Mouse (Mus musculus) liver, embryonic 13.5 days (tissue): ENCODE data around the gene Cxcl16. TPM values are rescaled to one million over a fixed set of nuclear protein-coding genes. Genes with fewer than 3 reads are reported as not detected.

Experiments
- ATAC-seq: fragments of 200-750 bp; cut with Nextera tagmentation; 2 replicates; pipeline ENCODE4 v1.8.0; 2017; ENCODE audit warnings: low read depth, mild to moderate bottlenecking, moderate number of reproducible peaks, moderate library complexity
- DNase-seq: peaks from one replicate; pipeline ENCODE4 v3.0.0; 2022
- H3K27ac ChIP-seq: fragments of 300-500 bp; sonication (generic); 2 replicates; pipeline ENCODE4 v1.5.1; 2015; ENCODE audit warnings: moderate library complexity, mild to moderate bottlenecking, inconsistent platforms
- H3K27me3 ChIP-seq: fragments of 300-500 bp; sonication (generic); 2 replicates; pipeline ENCODE4 v1.6.1; 2015; ENCODE audit warnings: mild to moderate bottlenecking, inconsistent platforms
- H3K36me3 ChIP-seq: fragments of 300-500 bp; sonication (generic); 2 replicates; pipeline ENCODE4 v1.6.1; 2015; ENCODE audit warnings: mild to moderate bottlenecking, inconsistent platforms
- H3K4me1 ChIP-seq: fragments of 300-500 bp; sonication (generic); replicated peaks from 2 replicates; pipeline ENCODE4 v1.6.1; 2015; ENCODE audit warnings: inconsistent platforms
- H3K4me2 ChIP-seq: fragments of 300-500 bp; sonication (generic); 2 replicates; pipeline ENCODE4 v1.6.1; 2015; ENCODE audit warnings: inconsistent platforms, mild to moderate bottlenecking, moderate library complexity
- H3K4me3 ChIP-seq: fragments of 300-500 bp; sonication (generic); replicated peaks from 2 replicates; pipeline ENCODE4 v1.5.1; 2015; ENCODE audit warnings: mild to moderate bottlenecking, inconsistent platforms
- H3K9ac ChIP-seq: fragments of 300-500 bp; sonication (generic); 2 replicates; pipeline ENCODE4 v1.6.1; 2015; ENCODE audit warnings: mild to moderate bottlenecking, inconsistent platforms
- H3K9me3 ChIP-seq: fragments of 300-500 bp; sonication (generic); replicated peaks from 2 replicates; pipeline ENCODE4 v1.6.1; 2016; ENCODE audit warnings: inconsistent platforms
- WGBS: fragments of 180-500 bp; shearing (Covaris S2); methylation state at CpG from one replicate; pipeline ENCODE4 v1.1.7; 2015; ENCODE audit not compliant: insufficient replicate concordance; 5-methylcytosine and 5-hydroxymethylcytosine counted together
- polyA plus RNA-seq: library from polyadenylated mRNA; unstranded; fragments of >200 nt; fragmentation: Nextera tagmentation; extraction: Ambion mirVana; gene quantifications from 2 replicates; pipeline ENCODE4 v1.2.1, GENCODE M21; 2015

Gene Cxcl16
- 0.70 and 1.4 TPM in 2 replicates for polyA plus RNA-seq

DNA sequence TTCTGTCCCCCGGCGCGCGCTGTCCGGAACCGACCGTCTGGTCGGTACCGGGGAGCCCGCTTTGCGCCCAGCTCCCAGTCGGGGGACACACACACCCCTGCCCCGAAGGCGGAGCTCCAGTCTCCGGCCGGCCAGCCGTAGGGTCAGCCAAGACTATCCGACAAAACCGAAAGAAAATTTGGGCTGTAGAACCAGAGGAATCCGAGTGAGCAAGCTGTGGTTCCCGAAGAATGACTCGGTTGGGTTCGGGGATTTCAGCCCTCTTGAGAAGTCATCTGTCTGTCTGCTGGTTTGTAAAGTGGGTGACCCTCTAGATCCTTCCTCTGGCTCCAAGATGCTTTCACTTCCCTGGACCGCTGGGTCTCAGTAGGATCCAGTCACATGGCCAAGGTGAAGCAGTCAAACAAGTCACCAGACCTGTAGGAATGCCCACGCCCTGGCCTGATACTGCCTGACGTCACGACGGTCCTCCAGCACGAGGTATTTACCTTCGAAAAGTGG is at the start of gene Cxcl16:
Gene Cxcl16 (minus strand): TSS at position 384 of the 501 bp plus-strand sequence.
- Histone ChIP-seq H3K36me3 (no peaks in the 10 kb centered on the region), H3K4me2 (peak within 1 kb of the TSS; percentile 72), H3K4me1 (0 out of 2 replicates have a peak, but pooled peaks cover 13% of the 10 kb centered on the region), H3K9me3 (no peaks in the 10 kb centered on the region), H3K9ac (peak within 1 kb of the TSS; percentile 43; the same call in 1 of the 2 replicates), H3K27me3 (peaks cover 67% of the 10 kb centered on the region), H3K4me3 (peak within 1 kb of the TSS; percentile 59), H3K27ac (no peak within 1 kb of the TSS)
- 3% methylated on average over 30 of the region's 30 CpGs for WGBS
- DNase-seq (no peak), ATAC-seq (no peak)

DNA sequence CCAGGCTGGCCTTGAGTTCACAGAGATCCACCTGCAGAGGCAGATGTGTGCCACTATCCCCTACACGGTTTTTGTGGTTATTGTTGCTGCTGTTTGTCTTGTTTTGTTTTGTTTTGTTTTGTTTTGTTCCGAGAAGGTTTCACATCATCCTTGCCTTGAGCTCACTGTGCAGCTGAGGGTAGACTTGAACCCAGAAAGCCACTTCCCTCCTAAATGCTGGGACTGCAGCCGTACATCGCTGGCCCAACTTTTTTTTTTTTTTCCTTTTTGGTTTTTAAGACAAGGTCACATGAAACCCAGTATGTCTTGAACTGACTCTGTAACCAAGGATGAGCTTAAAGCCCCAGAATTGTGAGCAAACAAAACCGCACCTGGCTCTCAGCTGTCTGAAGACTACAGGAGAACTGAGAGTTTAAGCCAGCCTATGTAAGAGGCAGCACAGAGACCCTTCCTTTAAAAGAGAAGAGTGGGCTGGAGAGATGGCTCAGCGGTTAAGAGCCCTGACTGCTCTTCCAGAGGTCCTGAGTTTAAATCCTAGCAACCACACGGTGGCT is 47.3 kb upstream of the Cxcl16 start:
- H3K27me3 ChIP-seq = peaks cover 30% of the 10 kb centered on the region
- 55% methylated on average over 7 of the region's 7 CpGs for WGBS
- no peak overlapping the region for H3K4me3 ChIP-seq
- peaks cover 20% of the 10 kb centered on the region for H3K4me1 ChIP-seq
- H3K36me3 ChIP-seq = no peaks in the 10 kb centered on the region
- H3K4me2 ChIP-seq = no peak overlapping the region
- no peak for DNase-seq
- no peak for ATAC-seq
- H3K27ac ChIP-seq = no peak overlapping the region
- no peak overlapping the region for H3K9ac ChIP-seq
- no peaks in the 10 kb centered on the region for H3K9me3 ChIP-seq

DNA sequence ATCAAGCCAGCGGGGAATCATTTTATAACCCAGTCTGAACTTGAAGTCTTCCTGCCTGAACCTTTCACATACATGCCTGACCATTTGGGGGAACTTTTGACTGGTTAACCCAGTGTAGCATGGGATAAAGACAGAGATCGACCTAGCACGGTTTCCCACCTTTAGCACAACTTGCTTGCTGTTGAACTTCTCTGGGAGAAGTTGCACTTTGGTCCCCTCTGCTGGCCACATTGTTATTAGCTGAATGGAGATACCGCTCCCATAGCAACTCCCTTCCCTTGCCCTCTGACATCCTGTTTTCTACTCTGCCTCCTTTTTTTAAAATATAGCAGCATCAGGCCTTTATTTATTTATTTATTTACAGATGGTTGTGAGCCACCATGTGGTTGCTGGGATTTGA is 46.6 kb upstream of the Cxcl16 start:
- H3K4me2 ChIP-seq = no peak overlapping the region
- no peak overlapping the region for H3K27ac ChIP-seq
- H3K4me1 ChIP-seq = peaks cover 20% of the 10 kb centered on the region
- H3K36me3 ChIP-seq = no peaks in the 10 kb centered on the region
- H3K27me3 ChIP-seq = peaks cover 30% of the 10 kb centered on the region
- no peak for ATAC-seq
- H3K4me3 ChIP-seq = no peak overlapping the region
- H3K9ac ChIP-seq = no peak overlapping the region
- DNase-seq = peak; percentile 40
- H3K9me3 ChIP-seq = no peaks in the 10 kb centered on the region
- 19% methylated on average over 4 of the region's 4 CpGs for WGBS

DNA sequence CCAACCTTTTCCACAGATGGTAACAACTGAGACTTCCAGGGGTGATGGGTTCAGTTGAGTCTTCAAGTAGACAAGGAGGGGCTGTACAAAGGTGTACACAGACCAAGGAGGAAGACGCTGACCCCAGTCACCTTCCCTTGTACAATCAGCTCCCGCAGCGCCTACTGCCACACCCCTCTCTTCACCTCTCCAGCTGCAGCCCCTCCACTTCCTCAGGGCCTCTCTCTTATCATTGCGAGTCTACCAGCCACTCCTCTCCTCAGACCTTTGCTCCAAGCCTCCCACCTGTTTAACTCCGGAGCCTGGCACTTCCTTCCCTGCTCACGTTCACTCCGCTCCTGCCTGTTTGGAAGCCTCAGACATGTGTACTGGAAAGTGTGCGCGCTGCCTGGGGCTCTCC is 45.2 kb upstream of the Cxcl16 start, which contains the start of gene Tm4sf5:
Gene Tm4sf5 (plus strand): TSS at position 275 of the 400 bp plus-strand sequence.
- no peaks in the 10 kb centered on the region for H3K9me3 ChIP-seq
- peak; percentile 43; the same call in 1 of the 2 replicates for ATAC-seq
- 24% methylated on average over 9 of the region's 9 CpGs for WGBS
- no peak for DNase-seq
- peaks cover 21% of the 10 kb centered on the region for H3K27me3 ChIP-seq
- H3K4me2 ChIP-seq = 0 out of 2 replicates have a peak within 1 kb of the TSS, but pooled peaks have one; percentile 8
- no peaks in the 10 kb centered on the region for H3K36me3 ChIP-seq
- H3K27ac ChIP-seq = no peak within 1 kb of the TSS
- no peak within 1 kb of the TSS for H3K9ac ChIP-seq
- no peak within 1 kb of the TSS for H3K4me3 ChIP-seq
- H3K4me1 ChIP-seq = peaks cover 16% of the 10 kb centered on the region

DNA sequence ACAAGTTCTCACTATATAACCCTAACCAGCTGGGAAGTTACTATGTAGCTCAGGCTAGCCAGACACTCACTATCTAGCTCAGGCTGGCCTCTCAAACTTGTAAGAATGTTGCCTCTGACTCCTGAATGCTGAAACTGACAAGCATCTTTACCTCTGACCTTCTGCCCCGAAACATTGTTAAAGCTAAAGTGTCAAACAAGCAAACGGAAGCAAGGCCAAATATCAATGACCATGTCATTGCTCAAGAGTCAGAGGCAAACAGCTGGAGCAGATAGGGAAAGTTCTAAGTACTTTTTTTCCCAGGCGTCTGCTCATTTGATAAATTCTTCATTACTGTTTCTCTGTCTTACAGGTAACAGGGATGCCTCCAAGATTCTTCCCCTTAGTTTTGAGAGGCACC is 42.2 kb upstream of the Cxcl16 start:
- WGBS = 46% methylated on average over 3 of the region's 3 CpGs
- no peak overlapping the region for H3K9ac ChIP-seq
- DNase-seq = no peak
- no peak overlapping the region for H3K4me2 ChIP-seq
- peaks cover 14% of the 10 kb centered on the region for H3K4me1 ChIP-seq
- no peaks in the 10 kb centered on the region for H3K36me3 ChIP-seq
- no peaks in the 10 kb centered on the region for H3K27me3 ChIP-seq
- ATAC-seq = no peak
- H3K27ac ChIP-seq = no peak overlapping the region; the same call in 1 of the 2 replicates
- no peak overlapping the region for H3K4me3 ChIP-seq
- H3K9me3 ChIP-seq = no peaks in the 10 kb centered on the region

DNA sequence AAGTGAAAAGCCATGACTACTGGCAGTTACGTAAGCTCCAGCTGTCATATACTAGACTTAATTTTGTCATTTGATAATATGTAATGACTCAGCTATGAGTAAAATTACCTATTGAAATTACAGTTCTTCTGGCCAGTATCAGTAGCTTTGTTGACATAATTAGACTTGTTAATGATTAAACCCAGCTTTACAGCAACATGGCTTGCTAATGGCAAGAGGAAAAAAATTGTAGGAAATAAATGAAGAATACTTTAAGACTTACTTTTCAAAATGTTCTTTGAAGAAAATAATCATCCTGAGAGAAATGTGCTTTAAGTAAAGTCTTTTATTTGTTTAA is 40.7 kb upstream of the Cxcl16 start:
- Histone ChIP-seq H3K9ac (no peak overlapping the region), H3K36me3 (no peaks in the 10 kb centered on the region), H3K4me2 (no peak overlapping the region), H3K4me1 (peaks cover 9% of the 10 kb centered on the region), H3K27ac (no peak overlapping the region), H3K4me3 (no peak overlapping the region), H3K9me3 (no peaks in the 10 kb centered on the region), H3K27me3 (no peaks in the 10 kb centered on the region)
- WGBS = 81% methylated on average over 1 of the region's 1 CpGs
- DNase-seq (no peak), ATAC-seq (no peak)

DNA sequence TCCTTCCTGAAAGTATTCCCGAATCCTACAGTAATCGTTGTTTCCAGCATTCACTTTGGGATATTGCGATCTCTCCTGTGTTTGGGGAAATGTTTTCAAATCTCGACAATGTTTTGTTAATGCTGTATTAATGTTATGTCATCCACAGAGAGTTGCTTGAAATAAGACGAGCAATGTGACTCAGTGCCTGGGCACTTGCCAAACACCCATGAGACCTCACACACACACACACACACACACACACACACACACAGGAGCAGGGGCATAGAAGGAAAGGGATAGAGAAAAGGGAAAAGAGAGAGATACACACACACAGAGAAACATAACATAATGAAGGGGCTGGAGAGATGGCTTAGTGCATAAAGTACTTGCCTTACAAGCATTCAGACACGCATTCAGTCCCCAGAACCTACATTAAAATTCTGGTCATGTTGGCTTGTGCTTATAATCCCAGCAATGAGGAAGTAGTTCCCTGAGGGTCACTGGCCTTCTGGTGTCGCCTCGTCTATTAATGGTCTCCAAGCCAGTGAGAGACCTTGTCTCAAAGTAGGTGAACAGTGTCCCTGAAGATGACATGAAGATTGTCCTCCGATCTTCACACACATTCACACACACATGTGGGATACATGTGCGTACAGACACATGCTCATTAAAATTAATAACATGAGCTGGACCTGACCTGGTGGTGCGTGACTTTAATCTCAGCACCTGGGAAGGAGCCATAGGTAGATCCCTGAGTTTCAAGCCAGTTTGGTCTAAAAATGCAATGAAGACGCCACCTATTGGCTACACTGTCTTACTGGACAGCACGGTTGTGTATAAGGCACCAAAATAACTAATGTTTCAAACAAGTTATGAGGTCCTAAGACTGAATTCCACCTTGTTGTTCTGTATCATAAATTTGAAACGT is 40.0 kb upstream of the Cxcl16 start:
- H3K36me3 ChIP-seq = no peaks in the 10 kb centered on the region
- no peaks in the 10 kb centered on the region for H3K9me3 ChIP-seq
- H3K4me3 ChIP-seq = no peak overlapping the region
- no peak overlapping the region for H3K27ac ChIP-seq
- H3K27me3 ChIP-seq = no peaks in the 10 kb centered on the region
- ATAC-seq (no peak), DNase-seq (no peak)
- H3K4me1 ChIP-seq = peaks cover 2% of the 10 kb centered on the region
- H3K4me2 ChIP-seq = no peak overlapping the region
- 59% methylated on average over 14 of the region's 14 CpGs for WGBS
- no peak overlapping the region for H3K9ac ChIP-seq

DNA sequence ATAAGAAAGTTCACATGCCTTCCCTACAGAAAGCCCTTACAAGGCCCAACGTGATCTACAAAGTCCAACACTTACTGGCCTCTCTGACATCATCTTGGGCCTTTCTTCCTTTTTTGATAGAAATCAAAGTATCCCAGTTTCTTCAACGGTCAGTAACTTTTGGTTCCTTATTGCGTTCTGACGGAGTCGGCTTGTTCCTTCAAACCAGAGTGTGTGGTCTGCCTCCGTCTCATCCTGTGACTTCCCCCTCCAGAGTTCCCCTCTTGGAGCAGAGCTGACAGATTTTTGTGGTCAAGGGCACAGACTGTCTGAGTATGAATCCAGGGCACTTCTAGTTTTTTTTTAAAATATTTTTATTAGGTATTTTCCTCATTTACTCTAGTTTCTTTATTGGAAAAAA is 29.9 kb upstream of the Cxcl16 start:
- 30% methylated on average over 6 of the region's 6 CpGs for WGBS
- H3K9me3 ChIP-seq = no peaks in the 10 kb centered on the region
- H3K4me3 ChIP-seq = no peak overlapping the region
- H3K4me2 ChIP-seq = no peak overlapping the region
- H3K36me3 ChIP-seq = no peaks in the 10 kb centered on the region
- H3K27ac ChIP-seq = no peak overlapping the region
- no peaks in the 10 kb centered on the region for H3K4me1 ChIP-seq
- H3K9ac ChIP-seq = no peak overlapping the region
- DNase-seq = no peak
- ATAC-seq = no peak
- H3K27me3 ChIP-seq = peaks cover 3% of the 10 kb centered on the region; the same call in 1 of the 2 replicates

DNA sequence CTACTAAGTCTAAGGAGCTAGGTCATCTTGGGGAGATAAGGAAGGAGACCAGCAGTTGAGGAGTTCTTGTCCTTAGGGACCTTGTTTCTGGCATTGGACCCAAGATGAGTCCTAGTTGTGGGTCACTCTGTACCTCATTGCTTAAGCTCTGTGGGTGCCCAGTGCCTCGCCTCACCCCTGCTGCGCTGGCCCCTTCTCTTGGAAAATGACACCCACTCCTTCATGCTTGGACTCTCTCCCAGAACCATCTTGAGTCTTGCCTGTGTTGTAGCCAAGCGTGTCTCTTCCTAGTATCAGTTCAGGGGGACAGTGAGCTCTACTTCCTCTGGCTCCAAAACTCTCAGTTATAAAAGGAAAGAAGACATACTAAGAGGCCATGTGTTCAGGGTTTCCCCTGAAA is 29.4 kb upstream of the Cxcl16 start:
- 62% methylated on average over 3 of the region's 3 CpGs for WGBS
- no peak for ATAC-seq
- H3K4me3 ChIP-seq = no peak overlapping the region

DNA sequence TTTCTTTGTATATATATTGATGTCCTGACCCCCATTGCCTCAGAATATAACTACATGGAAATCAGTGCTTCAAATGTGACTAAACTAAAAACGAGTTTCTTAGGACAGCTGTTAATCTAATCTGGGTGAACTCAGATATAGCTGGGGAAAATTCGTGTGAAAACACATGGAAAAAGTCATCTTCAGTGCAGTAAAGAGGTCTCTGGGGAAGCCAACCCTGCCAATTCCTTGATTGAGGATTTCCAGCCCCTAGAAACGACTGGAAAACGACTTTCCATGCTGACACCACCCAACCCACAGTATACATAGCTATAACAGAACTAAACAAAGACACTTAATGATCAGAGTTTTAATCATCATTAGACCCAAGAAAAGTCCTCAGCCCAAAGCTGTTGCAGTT is 28.0 kb upstream of the Cxcl16 start:
- Histone ChIP-seq H3K27ac (no peak overlapping the region), H3K9me3 (no peaks in the 10 kb centered on the region), H3K27me3 (peaks cover 3% of the 10 kb centered on the region; the same call in 1 of the 2 replicates), H3K4me1 (no peaks in the 10 kb centered on the region), H3K4me2 (no peak overlapping the region), H3K4me3 (no peak overlapping the region), H3K36me3 (no peaks in the 10 kb centered on the region), H3K9ac (no peak overlapping the region)
- DNase-seq (no peak), ATAC-seq (no peak)
- WGBS = 36% methylated on average over 4 of the region's 4 CpGs

More for the DNA sequence above, 29.4 kb upstream of the Cxcl16 start:
- Histone ChIP-seq H3K4me2 (no peak overlapping the region), H3K9ac (no peak overlapping the region), H3K4me1 (no peaks in the 10 kb centered on the region), H3K9me3 (no peaks in the 10 kb centered on the region), H3K27me3 (peaks cover 3% of the 10 kb centered on the region; the same call in 1 of the 2 replicates), H3K27ac (no peak overlapping the region; the same call in 1 of the 2 replicates), H3K36me3 (no peaks in the 10 kb centered on the region)
- DNase-seq = no peak

DNA sequence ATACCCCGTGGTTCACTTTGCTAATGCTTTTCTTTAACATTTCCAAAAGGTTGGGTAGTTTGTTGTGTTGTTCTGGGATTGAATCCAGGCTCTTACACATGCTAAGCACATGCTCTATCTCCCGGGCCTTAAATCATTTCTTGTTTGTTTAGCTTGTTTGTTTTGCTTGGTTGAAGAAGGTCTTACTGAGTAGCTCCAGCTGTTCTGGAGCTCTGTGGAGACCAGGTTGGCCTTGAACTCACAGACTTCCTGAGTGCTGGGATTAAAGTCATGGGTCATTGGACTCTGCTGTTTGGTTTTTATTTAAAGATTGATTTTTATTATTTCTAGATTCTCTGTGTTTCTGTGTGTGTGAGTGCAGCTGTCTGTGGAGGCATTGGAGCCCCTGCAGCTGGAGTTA is 25.7 kb upstream of the Cxcl16 start:
- no peak for DNase-seq
- 38% methylated on average over 2 of the region's 2 CpGs for WGBS

More for the DNA sequence above, 25.7 kb upstream of the Cxcl16 start:
- Histone ChIP-seq H3K4me1 (no peaks in the 10 kb centered on the region), H3K27ac (no peak overlapping the region), H3K27me3 (peaks cover 3% of the 10 kb centered on the region; the same call in 1 of the 2 replicates), H3K9ac (no peak overlapping the region), H3K36me3 (no peaks in the 10 kb centered on the region), H3K4me3 (no peak overlapping the region), H3K9me3 (no peaks in the 10 kb centered on the region), H3K4me2 (no peak overlapping the region)
- ATAC-seq = no peak
